Mouse (Mus musculus) ES-E14 (cell line): ENCODE measurements around the gene Efna1.

Experiments used
- CHD2 ChIP-seq: IDR thresholded peaks from 2 replicates; pipeline ENCODE4 v1.6.1; 2014; ENCODE audit warnings: mild to moderate bottlenecking, low read depth, low read length, inconsistent platforms
- HCFC1 ChIP-seq: IDR thresholded peaks from 2 replicates; pipeline ENCODE4 v1.6.1; 2012; ENCODE audit warnings: low read length, inconsistent platforms, borderline replicate concordance; ENCODE audit not compliant: insufficient read depth
- ZC3H11A ChIP-seq: IDR thresholded peaks from 2 replicates; pipeline ENCODE4 v1.6.1; 2012; ENCODE audit warnings: low read depth, mild to moderate bottlenecking, inconsistent platforms, low read length, borderline replicate concordance

DNA sequence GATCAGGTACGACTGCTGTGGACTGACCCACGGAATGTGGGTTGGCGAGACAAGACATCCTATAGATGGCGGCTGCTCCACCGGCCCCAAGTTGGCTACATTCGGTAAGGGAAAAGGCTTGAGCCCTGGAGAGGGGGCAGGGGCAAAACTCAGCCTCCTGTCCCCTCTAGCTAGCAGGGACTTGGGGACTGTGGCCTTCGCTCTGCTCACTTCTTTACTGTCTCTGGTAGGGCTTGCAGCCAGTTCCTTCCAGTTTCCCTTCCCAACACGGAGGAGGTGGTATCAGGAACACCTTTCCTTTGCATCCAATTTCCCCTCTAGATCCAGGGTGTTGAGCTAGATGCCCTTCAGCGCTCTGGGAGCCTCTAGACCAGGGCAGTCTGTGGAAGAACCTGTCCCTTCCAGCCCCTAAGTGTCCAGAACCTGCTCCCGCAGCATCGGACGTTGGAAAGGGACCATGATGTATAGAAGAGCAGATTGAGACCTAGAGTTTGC, 55.6 kb downstream of the Efna1 start:
- TF ChIP-seq ZC3H11A (no peak), HCFC1 (no peak), CHD2 (no peak)
